Mouse (Mus musculus) lung, postnatal 0 days (tissue): ENCODE data around the gene Endog. TPM values are rescaled to one million over a fixed set of nuclear protein-coding genes. Genes with fewer than 3 reads are reported as not detected.
"Not testable (repeated sequence)": the region's sequence is repeated elsewhere in the genome, so short reads cannot be mapped to it uniquely, and the experiment has no call there.

Experiments
- ATAC-seq: fragments of 200-750 bp; cut with Nextera tagmentation; 2 replicates; pipeline ENCODE4 v1.8.0; 2017; ENCODE audit warnings: moderate library complexity
- DNase-seq: peaks from one replicate; pipeline ENCODE4 v3.0.0-alpha.2; 2016; ENCODE audit warnings: low spot score
- H3K27ac ChIP-seq: fragments of 300-500 bp; sonication (generic); 2 replicates; pipeline ENCODE4 v1.5.1; 2014; ENCODE audit warnings: antibody characterized with exemption, mild to moderate bottlenecking, low read length, mixed read lengths
- H3K27me3 ChIP-seq: fragments of 300-500 bp; sonication (generic); replicated peaks from 2 replicates; pipeline ENCODE4 v1.6.1; 2014; ENCODE audit warnings: low read length, mixed read lengths; ENCODE audit not compliant: insufficient read depth
- H3K36me3 ChIP-seq: fragments of 300-500 bp; sonication (generic); 2 replicates; pipeline ENCODE4 v1.6.1; 2014; ENCODE audit warnings: low read length, mixed read lengths; ENCODE audit not compliant: insufficient read depth
- H3K4me1 ChIP-seq: fragments of 300-500 bp; sonication (generic); 2 replicates; pipeline ENCODE4 v1.6.1; 2014; ENCODE audit warnings: antibody characterized with exemption, low read depth, low read length, mixed read lengths; ENCODE audit not compliant: insufficient read depth
- H3K4me2 ChIP-seq: fragments of 300-500 bp; sonication (generic); replicated peaks from 2 replicates; pipeline ENCODE4 v1.6.1; 2014; ENCODE audit warnings: low read depth, mild to moderate bottlenecking, low read length, moderate library complexity, mixed read lengths
- H3K4me3 ChIP-seq: fragments of 300-500 bp; sonication (generic); 2 replicates; pipeline ENCODE4 v1.5.1; 2014; ENCODE audit warnings: low read depth, low read length
- H3K9ac ChIP-seq: fragments of 300-500 bp; sonication (generic); replicated peaks from 2 replicates; pipeline ENCODE4 v1.6.1; 2014; ENCODE audit warnings: low read depth, mild to moderate bottlenecking
- H3K9me3 ChIP-seq: fragments of 300-500 bp; sonication (generic); 2 replicates; pipeline ENCODE4 v1.6.1; 2016; ENCODE audit warnings: low read length, mixed read lengths
- CTCF ChIP-seq: IDR thresholded peaks from 2 replicates; pipeline ENCODE4 v1.5.1; 2016; ENCODE audit warnings: antibody characterized with exemption, mild to moderate bottlenecking
- EP300 ChIP-seq: IDR thresholded peaks from 2 replicates; pipeline ENCODE4 v1.6.1; 2016; ENCODE audit warnings: antibody characterized with exemption, mild to moderate bottlenecking, control low read depth
- WGBS: fragments of 180-500 bp; shearing (Covaris S2); extraction: QIAGEN DNeasy Blood & Tissue Kit; methylation state at CpG from one replicate; pipeline ENCODE4 v1.1.7; 2014; 5-methylcytosine and 5-hydroxymethylcytosine counted together
- polyA plus RNA-seq: library from polyadenylated mRNA; unstranded; fragments of >200 nt; fragmentation: Nextera tagmentation; extraction: Ambion mirVana; gene quantifications from 2 replicates; pipeline ENCODE4 v1.2.1, GENCODE M21; 2015

Gene Endog
- polyA plus RNA-seq, 1 experiment from 2014 or later = 24.4 TPM

DNA sequence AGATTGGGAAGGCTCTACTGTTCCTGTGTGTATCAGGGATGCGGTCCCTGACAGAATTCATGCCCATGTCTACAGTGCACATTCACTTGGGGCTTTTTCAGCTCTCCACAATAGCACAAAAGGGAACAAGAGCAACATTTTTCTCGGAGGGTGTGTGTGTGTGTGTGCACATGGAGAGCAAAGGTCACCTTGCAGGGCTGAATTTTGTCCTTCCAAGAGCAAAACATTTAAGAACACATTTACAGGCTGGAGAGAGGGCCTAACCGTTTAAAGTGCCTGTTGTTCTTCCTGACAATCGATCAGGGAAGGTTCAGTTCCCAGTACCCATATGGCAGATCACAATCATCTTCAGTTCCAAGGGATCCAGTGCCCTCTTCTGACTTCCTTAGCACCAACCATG lies 41.1 kb upstream of the Endog start:
- H3K27ac ChIP-seq = no peak overlapping the region
- no peak overlapping the region for H3K4me3 ChIP-seq
- no peak overlapping the region for H3K9ac ChIP-seq
- peaks cover 16% of the 10 kb centered on the region; the same call in 1 of the 2 replicates for H3K4me1 ChIP-seq
- WGBS = 71% methylated on average over 4 of the region's 4 CpGs
- DNase-seq (no peak), ATAC-seq (no peak)
- no peaks in the 10 kb centered on the region for H3K9me3 ChIP-seq
- H3K36me3 ChIP-seq = no peaks in the 10 kb centered on the region
- H3K27me3 ChIP-seq = no peaks in the 10 kb centered on the region
- no peak for TF ChIP-seq CTCF
- no peak for TF ChIP-seq EP300
- no peak overlapping the region for H3K4me2 ChIP-seq

DNA sequence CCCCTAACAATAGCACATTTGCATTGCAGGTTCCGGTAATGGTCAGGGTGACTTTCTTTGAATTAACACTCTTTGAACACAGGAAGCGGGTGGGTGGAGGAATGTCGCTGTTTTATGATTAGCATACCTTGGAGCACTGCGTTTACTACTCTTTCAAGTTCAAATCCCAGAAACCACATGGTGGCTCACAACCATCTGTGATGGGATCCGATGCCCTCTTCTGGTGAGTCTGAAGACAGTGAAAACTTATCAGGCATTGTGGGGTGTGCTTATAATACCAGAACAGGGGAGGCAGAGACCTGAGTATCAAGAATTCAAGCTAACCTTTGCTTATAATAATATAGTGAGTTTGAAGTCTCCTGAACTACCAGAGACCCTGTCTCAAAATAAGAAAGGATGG lies 40.1 kb upstream of the Endog start:
- H3K9me3 ChIP-seq, H3K9ac ChIP-seq, DNase-seq, H3K4me3 ChIP-seq, ATAC-seq, H3K36me3 ChIP-seq, H3K4me2 ChIP-seq, H3K27ac ChIP-seq, H3K27me3 ChIP-seq: not testable (repeated sequence)
- peak; percentile 23; the same call in 1 of the 2 replicates for TF ChIP-seq CTCF
- WGBS = 52% methylated on average over 5 of the region's 5 CpGs
- peaks cover 19% of the 10 kb centered on the region; the same call in 1 of the 2 replicates for H3K4me1 ChIP-seq

DNA sequence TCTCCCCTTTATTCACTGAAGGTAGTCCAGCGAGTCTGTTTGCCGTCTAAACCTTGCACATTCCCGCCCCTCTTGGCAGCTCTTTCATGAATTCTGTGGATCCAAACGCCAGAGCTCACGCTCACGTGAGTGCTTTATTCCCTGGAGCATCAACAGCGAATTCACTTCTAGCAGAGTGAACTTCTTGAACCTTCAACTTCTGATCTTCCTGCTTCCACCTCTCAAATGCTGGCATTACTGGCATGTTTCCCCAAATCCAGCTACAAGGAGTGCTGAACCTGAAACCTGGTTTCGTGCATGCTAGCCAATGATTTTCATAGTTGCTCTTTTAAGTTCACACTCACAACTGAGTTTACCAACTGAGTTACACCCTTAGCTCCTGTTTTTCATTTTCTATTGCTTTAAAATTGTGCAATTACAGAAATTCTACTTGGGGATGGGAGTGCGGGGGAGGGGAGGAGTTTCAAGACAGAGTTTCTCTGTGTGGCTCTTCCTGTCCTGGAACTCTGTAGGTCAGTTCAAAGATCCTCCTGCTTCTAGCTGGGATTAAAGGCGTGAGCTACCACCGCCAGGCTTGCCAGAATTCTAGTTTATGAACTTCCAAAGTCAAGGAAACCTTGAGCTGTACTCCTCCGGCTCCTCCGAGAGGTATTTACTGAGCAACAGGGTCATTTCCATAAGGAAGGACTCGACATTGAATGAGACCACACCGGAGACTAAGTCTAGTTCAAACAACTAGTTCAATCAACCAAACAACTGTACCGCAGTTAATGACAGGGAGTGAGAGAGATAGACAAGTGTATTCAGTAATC lies 38.3 kb upstream of the Endog start:
- H3K36me3 ChIP-seq = peaks cover 6% of the 10 kb centered on the region; the same call in 1 of the 2 replicates
- H3K4me1 ChIP-seq = peaks cover 19% of the 10 kb centered on the region; the same call in 1 of the 2 replicates
- H3K27me3 ChIP-seq = no peaks in the 10 kb centered on the region
- 0 out of 2 replicates have a peak overlapping the region, but pooled peaks have one; percentile 27 for H3K9ac ChIP-seq
- peak overlapping the region; percentile 84 for H3K27ac ChIP-seq
- ATAC-seq = peak; percentile 55
- no peaks in the 10 kb centered on the region for H3K9me3 ChIP-seq
- WGBS = 12% methylated on average over 16 of the region's 16 CpGs
- peak overlapping the region; percentile 77 for H3K4me3 ChIP-seq
- peak overlapping the region; percentile 90 for H3K4me2 ChIP-seq
- no peak for TF ChIP-seq EP300
- no peak for TF ChIP-seq CTCF
- peak; percentile 92 for DNase-seq

DNA sequence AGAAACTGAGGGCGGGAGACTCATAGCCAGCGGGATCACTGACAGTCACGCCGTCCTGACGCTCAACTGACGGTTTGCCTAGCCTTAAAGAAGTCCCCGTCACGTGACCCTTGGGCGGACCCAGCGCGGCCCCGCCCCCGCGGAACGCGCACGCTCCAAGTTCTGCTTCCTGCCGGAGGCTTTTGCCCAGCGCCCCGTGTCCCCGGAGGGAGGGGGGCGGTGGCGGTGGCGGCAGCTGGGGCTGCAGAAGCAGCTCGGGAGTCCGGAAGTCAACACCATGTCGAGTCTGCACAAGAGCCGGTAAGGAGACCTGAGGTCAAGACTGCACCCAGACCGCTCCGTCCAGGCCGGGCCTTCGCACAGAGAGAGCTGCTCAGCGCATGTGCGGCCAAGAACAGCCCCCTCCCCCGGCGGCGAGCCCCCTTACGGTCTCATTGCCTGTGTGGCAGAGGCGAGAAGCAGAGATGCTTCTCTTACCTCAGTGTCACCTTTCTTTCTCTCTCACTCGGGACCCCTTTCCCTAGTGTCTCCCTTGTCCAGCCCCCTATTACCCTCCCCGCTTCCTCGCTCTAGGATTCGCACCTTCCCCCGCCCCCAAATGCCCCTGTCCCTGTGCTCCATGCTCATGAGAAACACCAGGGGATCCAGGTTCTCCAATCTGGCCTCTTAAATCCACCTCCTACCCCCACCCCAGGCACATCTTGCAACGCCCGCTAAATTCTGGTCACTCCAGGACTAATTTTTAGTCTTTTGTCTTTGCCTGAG lies 37.5 kb upstream of the Endog start, which contains the start of gene Tbc1d13:
Tbc1d13 (plus strand) TSS at position 134 of the 765 bp plus-strand sequence.
- Histone ChIP-seq H3K4me3 (peak within 1 kb of the TSS; percentile 77), H3K9me3 (no peaks in the 10 kb centered on the region), H3K9ac (peak within 1 kb of the TSS; percentile 64), H3K4me1 (peaks cover 19% of the 10 kb centered on the region; the same call in 1 of the 2 replicates), H3K36me3 (peaks cover 6% of the 10 kb centered on the region; the same call in 1 of the 2 replicates), H3K27me3 (no peaks in the 10 kb centered on the region), H3K4me2 (peak within 1 kb of the TSS; percentile 90), H3K27ac (peak within 1 kb of the TSS; percentile 84)
- peak; percentile 98 for DNase-seq
- TF ChIP-seq EP300 (no peak), CTCF (no peak)
- WGBS = under 1% methylated on average over 39 of the region's 46 CpGs
- ATAC-seq = peak; percentile 96

DNA sequence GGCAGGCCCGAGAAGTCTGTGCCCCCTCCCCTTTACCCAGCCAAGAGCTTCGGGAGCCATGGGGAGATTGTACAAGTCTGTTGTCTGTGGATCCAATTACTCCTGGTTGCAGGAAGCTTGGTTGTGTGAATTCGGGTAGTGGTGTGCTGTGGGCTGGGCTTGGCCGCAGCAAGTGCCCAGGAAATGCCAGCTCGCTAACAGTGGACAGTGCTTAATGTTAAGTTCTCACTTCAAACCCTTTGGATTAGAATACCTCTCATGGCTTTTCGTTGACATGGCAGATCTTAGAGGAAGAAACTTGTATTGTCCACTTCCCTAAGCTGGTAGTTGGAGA lies 36.9 kb upstream of the Endog start:
- Histone ChIP-seq H3K27ac (peak overlapping the region; percentile 84), H3K27me3 (no peaks in the 10 kb centered on the region), H3K9ac (peak overlapping the region; percentile 64), H3K4me3 (peak overlapping the region; percentile 77), H3K36me3 (peaks cover 6% of the 10 kb centered on the region; the same call in 1 of the 2 replicates), H3K4me1 (peaks cover 19% of the 10 kb centered on the region; the same call in 1 of the 2 replicates), H3K4me2 (peak overlapping the region; percentile 90), H3K9me3 (no peaks in the 10 kb centered on the region)
- ATAC-seq (no peak), DNase-seq (no peak)
- 4% methylated on average over 6 of the region's 6 CpGs for WGBS
- TF ChIP-seq EP300 (no peak), CTCF (no peak)
